Mouse (Mus musculus): ENCODE measurements around the gene Kcnmb1.

GRCm38 (mm10) chr11:33998244-33998643 lies 35.4 kb downstream of the Kcnmb1 start:
- TF ChIP-seq GATA1 (IDR thresholded peaks at IDR 0.05; ENCODE audit: borderline replicate concordance, low read length) = no peak
- TF ChIP-seq FLI1 (IDR thresholded peaks at IDR 0.05; ENCODE audit: low read length) = no peak

All from megakaryocyte, embryonic 14.5 days (primary cell).